Mouse (Mus musculus) Muller cell, postnatal 12 days (primary cell): ENCODE data around the gene Oxtr.

ENCODE experiments used
- DNase-seq: peaks from one replicate; pipeline ENCODE4 v3.0.0-alpha.2; 2015; ENCODE audit errors: inconsistent ontology term

Oxtr gene

DNA sequence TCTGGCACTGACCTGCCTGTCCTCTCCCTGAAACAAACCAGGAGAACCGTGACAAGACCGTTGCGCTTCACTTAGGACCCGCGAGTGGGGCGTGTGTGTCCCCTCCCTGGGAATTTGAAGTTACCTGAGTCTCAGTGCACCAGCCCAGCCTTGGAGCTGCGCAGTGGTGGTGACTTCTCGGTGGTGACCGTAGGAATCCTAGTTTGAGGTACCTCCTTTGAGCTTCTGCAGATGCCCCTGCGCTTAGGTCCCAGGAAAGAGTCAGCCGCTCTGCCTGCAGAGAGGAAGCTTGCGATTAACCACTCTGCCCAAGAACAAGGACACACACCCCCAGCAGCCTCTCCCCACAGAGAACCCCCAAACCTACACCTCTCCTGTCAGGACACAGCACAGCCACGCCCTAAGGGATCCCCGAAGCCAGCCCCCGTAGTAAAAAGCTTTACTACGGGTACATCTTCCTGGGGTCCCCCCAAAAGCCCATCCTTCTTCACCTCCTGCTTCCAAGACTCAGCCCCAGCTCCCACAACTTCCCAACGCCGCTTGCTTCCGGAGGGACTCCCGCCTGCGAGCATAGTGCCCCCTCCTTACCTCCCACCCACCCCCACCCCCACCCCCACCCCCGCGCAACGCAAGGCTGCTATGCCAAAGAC, at the start of gene Oxtr:
TSS of gene Oxtr (minus strand) at position 34 of the 650 bp plus-strand sequence.
- DNase-seq, result no peak

DNA sequence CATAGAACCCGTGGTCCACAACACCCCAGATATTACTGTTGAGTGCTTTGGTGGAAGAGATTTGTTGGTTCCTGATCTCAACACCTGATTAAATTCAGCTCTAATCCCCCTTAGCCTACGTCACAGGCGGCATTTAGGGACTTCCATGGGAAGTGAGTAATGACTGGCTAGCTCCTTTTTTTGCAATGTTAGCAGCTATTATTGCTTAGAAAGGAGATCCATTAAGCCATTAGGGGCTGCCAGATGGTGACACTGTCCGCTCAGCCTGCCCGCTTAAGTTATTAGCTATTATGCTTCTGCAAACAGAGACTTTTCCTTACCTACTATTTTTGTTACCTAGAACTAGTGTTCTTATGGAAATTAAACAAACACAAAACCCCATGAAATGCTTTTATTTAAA, 35.7 kb upstream of the Oxtr start:
- DNase-seq, result no peak

DNA sequence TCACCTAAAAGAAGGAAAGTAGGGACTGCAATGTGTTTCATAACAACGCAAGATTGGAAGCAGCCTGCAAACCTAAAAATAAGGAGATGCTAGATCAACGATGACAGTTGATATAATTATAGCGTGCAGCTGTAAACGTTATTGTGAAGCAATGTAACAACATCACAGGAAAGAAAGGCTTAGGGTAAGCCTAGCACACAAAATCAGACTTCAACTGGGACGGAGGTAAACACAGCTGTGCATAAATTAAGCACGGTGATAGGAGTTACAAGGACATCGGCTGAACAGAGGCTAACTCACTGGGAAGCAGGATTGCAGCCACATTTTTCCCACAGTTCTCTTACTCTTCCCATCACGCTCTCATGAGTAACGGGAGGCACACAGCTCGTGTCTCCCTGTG, 34.7 kb upstream of the Oxtr start:
- no peak for DNase-seq

DNA sequence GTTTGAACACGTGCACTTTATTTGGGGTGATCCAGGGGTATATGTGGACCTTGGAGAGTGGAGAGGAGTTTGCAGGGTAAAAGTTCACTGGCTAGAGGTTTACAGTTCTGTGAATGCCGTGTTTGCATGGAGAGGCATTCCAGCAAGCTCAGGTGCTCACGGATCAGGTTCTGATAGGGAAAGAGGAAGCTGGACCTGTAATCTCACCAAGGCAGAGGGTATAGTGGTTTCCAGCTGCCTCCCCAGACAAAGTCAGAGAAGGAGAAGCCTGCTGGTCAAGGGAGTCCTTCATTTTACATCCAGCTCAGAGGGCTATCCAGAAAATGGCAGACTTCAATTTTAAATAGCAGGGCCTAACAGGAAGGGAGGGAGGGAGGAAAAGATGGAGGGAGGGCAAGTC, 28.2 kb upstream of the Oxtr start:
- DNase-seq, result no peak

DNA sequence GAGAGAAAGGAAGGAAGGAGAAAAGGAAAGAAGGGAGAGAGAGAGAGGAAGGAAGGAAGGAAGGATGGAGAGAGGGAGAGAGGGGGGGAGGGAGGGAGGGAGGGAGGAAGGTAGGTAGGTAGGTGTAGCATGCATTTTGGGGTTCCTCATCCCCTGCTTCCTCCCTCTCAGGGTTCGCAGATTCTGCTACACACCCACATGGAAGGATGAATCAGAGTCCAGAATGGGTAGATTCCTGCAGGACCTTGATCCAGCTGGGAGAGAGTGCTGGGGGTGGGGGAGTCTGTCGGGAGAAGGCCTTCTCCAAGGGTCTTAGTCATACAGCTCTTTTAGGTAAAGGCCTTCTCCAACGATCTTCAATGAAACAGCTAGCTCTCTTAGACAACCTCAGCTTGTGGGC, 27.8 kb upstream of the Oxtr start:
- DNase-seq, result no peak

DNA sequence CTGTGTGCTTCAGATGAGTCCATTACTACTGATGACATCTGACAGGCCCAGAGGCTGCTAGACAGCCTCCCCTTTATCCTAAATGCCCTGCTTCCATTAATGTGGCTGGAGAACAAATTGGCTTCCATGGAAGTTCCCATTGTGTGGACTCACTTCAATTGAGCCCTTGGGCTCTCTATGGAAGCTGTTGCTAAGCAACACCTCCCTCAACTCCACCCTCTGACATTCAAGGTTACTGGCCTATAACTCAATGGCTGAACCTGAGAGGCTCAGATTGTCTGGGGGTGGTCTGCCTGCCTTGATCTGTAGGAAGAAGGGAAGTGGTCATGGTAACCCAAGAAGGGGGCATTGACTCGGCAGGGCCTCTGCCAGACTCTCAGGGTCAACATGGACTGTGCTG, 26.8 kb upstream of the Oxtr start:
- DNase-seq, result peak; percentile 43

DNA sequence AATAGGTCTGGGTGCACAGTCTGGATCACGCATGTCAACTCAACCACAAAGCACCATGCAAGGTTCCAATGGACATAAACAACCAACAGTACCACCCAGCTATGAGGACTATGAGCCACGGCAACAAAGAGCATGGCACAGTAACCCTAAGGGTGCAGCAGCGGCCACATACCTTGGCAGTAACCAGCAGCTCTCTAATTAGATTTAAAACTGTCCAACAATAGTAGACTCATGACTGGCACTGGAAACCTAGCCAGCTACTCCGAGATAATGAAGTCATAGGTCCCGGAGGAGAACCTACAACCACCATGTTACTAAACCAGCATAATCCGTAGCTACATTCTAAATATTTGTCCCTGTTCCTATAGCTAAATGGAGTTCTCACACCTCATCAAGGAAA, 24.8 kb upstream of the Oxtr start:
- no peak for DNase-seq

DNA sequence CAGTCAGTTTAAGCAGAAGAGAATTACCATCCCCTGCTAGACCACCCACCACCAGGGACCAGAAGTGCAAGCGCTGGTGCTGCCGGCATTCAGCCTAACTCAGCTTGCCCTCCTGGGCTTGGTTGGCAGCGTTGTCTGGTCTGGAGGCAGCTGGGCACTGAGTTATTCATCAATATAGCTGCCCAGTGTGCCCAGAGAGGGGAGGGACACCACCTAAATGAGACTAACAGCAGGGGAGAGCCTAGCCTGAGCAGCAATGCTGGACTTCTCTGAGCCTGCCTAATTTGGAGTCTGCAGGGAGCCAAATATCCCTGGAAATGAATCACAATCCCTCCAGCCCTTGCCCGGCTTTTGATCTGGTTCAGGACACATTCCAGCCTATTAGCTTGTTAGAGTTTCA, 20.6 kb upstream of the Oxtr start:
- peak; percentile 93 for DNase-seq

DNA sequence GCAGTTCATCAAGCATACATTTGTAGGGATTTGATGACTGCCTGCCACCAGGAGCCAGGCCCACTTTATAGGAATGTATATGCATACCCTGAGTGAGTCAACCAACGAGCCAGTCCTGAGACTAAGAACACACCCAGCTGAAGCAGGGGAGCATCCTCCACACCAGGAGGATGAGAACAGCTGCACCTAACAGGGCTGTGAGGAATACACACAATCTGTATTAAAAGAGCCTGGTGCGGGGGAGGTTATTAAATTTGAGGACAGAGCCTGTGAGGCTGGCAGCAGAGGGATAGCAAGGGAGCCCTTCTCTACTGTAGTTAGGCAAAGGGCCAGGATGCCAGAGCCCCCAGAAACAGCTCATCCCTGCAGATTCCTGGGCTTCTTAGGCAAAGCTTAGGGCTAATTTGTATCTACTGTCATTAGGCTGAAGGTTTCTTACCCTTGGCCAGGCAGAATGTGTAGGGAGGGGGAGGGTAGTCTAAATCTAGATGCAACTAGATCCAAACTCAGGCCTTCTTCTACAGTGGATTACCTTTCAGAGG, 19.9 kb upstream of the Oxtr start:
- DNase-seq, result peak; percentile 59

DNA sequence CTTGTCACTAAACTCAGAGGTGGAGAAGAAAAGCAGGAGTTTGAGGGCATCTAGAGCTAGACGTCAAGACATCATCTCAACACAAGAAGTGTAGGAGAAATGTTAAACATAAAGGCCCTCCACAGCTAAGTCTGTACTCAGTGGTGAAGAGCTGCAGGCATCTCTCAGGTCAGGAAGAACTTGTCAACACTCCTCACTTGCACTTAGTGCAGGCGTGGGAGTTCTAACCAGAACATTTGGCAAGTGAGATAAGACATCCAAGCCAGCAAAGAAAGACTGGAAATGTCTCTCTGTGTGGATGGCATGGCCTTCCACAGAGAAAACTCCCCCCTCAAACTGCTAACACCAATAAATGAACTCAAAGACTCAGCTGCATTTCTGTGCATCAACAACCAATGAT, 17.9 kb upstream of the Oxtr start:
- DNase-seq, result no peak

DNA sequence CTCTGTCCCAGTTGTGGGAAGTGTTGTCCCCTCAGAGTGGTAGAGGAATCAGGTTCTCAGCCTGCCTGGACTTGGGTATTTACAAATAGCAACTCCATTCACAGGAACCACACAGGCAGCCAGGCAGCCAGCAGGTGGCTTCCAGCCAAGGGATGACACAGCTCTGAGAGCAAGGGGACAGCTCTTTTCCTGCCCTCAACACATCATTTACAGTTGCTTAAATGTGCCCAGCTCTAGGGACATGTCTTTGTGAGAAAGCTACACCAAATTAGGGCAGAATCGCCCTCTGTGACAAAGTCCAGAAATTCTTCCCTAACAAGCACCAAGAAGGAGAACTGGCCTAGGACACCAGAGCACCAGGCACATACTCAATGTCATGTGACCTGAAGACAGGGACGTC, 11.4 kb upstream of the Oxtr start:
- peak; percentile 85 for DNase-seq

DNA sequence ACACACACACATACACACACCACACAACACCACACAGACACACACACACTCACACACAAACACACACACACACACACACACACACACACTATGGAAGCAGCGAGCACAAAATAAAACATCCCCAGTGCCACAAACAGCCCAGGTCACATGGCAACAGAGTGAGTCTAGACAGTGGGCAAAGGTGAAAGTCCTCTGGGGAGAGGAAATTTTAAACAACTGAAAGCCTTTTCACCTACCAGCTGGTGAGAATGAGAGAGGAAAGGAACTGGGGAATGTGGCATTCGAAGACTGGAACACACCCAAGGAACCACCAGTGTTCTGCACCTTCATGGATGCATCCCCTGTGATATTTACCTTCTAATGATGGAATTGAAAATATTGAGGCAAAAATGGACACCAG, 9.7 kb upstream of the Oxtr start:
- DNase-seq, result no peak

DNA sequence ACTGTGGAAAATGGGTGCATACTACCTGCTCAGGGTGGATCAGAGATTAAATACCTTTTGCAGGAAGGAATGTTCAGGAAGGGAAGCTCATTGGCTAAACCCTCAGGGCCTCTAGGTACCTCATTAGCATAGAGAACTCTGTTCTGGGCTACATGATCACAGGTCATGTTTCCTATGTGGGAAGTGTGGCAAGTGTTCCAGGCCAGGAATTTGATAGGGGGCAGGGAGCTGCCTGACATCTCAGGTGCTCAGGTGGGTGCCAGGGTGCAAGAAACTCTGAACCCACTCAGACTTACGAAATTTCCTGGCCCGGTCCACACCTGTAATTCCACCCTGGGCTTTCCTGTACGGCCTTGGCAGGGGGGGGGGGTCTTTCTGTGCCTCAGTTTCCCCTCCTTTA, 9.0 kb upstream of the Oxtr start:
- no peak for DNase-seq

DNA sequence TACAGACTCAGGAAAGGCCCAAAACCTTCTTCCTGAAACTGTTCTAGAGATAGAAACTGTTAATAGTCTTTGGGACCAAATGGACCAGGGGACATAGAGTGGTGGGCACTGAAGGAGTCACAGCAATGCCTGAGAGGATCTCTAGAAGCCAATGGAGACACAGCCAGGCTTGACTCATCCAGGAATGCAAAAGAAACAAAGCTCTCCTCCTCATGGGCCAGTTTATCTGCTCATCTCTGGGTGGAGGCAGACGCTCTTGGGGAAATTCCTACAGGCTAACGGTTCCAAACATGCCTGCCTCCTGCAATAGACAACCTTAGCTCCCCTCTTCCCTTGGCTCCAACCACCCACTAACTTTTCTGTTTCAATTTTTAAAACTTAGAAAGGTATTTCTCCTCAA, 7.7 kb upstream of the Oxtr start:
- DNase-seq, result peak; percentile 70

DNA sequence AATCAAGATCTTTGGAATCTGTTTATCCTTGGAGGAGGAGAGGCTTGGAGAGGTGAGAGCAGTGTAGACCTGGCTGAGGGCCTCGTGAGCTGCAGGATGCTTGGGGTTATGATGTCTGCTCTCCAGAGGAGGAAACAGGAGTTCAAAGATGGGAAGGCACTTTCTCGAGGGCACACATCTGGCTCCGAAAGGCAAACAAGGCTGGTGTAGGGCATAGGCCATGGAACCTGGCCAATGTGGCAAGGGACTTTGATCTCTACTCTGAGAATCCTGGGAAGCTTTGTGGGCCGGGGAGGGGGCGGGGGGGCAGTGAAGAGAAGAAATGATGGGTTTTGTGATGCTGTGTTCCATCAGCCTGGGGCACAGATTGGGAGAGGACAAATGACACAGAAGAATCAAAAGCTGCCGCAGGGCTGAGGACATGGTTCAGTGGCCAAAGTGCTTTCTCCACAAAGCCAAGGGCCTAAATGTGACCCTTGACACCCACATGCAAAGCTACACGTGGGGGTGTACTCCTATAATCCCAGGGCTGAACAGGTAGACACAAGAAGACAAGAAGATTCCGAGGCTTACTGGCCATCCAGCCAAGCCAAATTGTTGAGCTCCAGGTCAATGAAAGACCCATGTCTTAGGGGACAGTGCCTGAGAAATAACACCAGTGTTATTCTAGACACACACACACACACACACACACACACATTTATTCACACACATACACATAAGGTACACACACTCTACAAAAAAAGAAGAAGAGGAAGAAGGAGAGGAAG, 6.7 kb upstream of the Oxtr start:
- DNase-seq, result no peak

DNA sequence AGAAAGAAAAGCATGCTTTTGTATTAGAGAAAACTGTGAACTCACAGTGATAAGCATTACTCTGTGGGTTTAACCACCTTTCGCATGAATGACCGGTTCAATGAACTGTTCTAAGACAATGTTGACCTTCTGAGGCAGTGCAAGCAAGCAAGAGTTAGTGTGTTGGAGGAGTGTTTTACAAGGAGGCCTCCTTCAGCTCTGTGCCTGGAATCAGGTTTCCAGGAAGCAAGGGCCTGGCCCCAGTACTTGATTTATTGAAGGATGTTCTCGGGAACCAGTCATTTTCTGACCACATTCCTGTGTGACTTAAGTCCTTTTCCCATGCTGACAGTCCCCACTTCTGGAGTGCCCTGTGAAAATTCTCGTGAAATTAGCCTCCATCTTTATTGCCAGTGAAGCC, 5.5 kb upstream of the Oxtr start:
- no peak for DNase-seq

DNA sequence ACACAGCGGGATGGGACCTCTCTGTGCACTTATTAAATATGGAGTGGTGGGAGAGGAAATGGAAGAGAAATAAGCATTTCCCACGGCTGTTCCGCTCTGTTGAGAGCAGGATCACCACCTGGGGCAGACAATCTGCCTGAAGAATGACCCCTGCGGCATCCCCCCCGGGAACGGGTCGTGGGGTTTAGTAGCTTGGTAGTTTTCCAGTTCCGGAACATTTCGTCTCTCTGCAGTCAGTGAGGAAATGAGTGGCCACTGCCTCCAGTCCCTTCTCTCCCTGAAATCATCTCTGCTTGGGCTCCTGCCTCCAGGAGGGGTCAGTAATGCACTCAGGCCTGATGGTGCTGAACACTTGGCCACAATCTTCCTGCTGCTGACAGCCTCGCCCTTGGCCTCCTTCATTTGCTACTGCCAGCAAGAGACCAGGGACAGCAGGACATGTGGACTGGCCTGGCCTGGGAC, 4.9 kb upstream of the Oxtr start:
- DNase-seq, result no peak

DNA sequence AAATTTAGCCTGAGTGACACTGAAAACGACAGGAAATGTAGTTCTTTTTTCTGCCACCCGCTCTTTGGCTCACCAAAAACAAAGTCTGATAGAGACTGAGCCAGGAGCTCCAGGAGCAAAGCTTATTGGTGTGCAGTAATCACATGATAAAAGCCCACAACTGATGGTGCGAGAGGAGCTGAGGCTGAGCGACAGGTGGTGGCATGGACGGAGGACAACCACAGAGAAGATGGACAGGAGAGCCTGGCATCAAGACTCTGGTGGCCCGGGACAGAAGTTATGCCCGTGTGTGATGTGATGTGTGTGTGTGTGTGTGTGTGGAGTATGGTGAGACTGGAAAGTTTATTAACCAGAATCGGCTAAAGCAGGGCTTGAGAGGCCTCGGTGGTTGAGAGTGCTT, 3.6 kb upstream of the Oxtr start:
- no peak for DNase-seq

DNA sequence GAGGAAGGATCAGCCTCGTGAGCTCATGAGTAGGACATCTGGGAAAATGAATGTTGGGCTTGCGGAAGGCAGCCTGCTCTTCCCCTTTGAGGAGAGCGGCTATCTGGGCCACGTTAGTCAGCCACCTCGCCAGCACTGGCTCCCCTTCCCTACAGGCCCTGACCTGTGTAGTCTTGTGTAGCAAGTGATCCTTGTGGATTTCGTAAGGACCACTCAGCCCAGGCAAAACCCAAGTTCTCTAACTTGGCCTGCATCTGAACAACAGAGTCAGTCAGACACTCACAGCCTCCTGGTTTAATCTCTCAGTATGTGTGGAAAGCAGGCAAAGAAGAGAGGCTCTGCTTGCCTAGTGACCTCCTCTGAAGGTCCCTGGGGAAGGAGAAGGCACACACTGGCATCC, 2.9 kb upstream of the Oxtr start:
- no peak for DNase-seq

DNA sequence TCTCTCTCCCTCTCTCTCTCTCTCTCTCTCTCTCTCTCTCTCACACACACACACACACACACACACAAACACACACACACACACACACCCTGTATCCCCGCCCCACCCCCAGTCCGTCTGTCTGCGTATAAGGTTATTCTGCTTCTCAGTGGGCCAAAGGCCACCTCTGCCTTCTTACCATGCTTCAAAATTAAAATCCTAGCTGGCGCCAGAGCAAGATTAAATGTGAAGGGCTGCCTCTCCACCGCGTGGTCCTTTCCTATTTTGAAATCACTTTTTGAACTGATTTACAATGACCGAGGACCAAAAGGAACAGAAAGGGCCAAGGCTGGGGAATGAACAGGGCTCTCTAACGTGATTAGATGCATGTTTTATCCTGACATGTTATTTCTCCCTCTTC, 1.8 kb upstream of the Oxtr start:
- DNase-seq, result no peak

DNA sequence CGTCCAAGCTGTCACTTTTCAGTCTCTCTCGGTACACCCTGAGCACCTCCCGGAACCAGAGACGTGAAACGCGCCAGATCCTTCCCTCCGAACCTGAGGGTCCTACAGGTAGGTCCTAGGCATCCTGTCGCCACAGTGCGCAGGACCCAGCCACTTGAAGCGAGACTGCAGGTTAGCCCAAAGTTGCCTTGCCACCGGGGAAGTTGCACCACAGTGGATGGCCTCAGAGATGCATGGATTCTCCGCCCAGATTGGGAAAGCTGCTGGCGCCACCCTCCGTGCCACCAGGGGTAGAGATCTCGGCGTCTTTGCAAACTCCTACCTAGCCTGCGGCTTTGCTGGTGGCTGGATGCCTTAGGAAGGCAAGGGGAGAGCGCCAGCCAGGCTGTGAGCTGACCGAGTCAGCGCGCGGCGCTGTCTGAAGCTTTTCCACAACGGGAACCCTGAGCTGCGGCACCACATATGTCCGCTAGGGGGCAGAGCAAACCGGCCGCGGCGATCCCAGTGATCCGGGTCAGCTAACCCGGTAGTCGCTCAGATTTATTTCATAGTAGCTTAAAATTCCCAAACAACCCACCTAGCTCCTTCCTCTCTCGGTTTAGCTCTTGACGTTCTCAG, 991 bp upstream of the Oxtr start:
- peak; percentile 73 for DNase-seq

DNA sequence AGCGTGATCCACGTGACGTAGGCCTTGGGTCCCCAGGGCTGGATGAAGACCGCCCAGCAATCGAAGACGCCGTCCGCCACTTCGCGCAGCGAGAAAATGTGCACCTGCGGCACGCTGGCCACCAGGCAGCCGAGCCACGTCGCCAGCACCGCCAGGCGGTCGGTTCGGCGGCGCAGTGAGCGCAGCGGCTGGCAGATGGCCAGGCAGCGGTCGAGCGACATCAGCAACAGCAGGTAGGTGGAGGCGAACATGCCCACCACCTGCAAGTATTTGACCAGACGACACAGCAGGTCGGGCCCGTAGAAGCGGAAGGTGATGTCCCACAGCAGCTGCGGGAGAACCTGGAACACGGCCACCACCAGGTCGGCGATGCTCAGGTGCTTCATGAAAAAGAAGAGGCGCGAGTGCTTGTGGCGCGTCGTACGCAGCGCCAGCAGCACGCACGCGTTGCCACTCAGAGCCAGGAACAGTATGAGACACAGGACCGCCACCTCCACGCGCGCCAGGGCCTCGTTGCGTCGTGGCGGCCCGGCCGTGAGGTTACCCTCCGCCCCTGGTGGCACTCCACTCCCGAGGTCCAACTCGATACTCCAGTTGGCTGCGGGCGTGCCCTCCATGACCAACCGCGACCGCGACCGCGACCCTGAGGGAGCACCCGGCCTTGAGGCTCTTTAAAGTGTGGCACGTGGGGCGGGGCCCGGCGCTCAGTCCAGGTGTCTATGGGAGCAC, 398 bp downstream of the Oxtr start:
- peak; percentile 24 for DNase-seq
